ENCODE assay signal across 8 mouse cellular contexts in genomic region chr11:106673727-106674611, GRCm38 (mm10).
A peak's percentile ranks its signal among the peaks of the same experiment; 100 is the strongest.
DNase-seq lines count a peak whose midpoint lies in the region; ATAC-seq and TF ChIP-seq lines count a peak whose summit lies in the region.

No protein-coding gene starts in this region.

- H3K9ac ChIP-seq in liver, adult 2 months (ENCODE audit: low read depth, low read length) = no peak overlapping the region
- no peak overlapping the region for H3K9ac ChIP-seq in forebrain, embryonic 12.5 days
- no peak overlapping the region for H3K9ac ChIP-seq in limb, embryonic 12.5 days (replicated peaks)

- H3K4me1 ChIP-seq in liver, adult 2 months (ENCODE audit: control insufficient read depth, insufficient read depth, low read length) = peaks cover 30% of the 10 kb centered on the region
- peaks cover 32% of the 10 kb centered on the region for H3K4me1 ChIP-seq in forebrain, embryonic 12.5 days
- peaks cover 29% of the 10 kb centered on the region for H3K4me1 ChIP-seq in limb, embryonic 12.5 days (replicated peaks)
- peaks cover 36% of the 10 kb centered on the region for H3K4me1 ChIP-seq in small intestine, adult 2 months (ENCODE audit: control insufficient read depth, insufficient read depth, insufficient read length, low read length)

- H3K36me3 ChIP-seq in liver, adult 2 months (ENCODE audit: control insufficient read depth, insufficient read depth, low read length) = no peaks in the 10 kb centered on the region
- no peaks in the 10 kb centered on the region for H3K36me3 ChIP-seq in forebrain, embryonic 12.5 days (replicated peaks)
- no peaks in the 10 kb centered on the region for H3K36me3 ChIP-seq in limb, embryonic 12.5 days
- no peaks in the 10 kb centered on the region for H3K36me3 ChIP-seq in small intestine, adult 2 months (ENCODE audit: control insufficient read depth, insufficient read depth, low read length)

- no peaks in the 10 kb centered on the region for H3K27me3 ChIP-seq in liver, adult 2 months (ENCODE audit: control insufficient read depth, insufficient read depth, low read length)
- H3K27me3 ChIP-seq in forebrain, embryonic 12.5 days = no peaks in the 10 kb centered on the region
- H3K27me3 ChIP-seq in limb, embryonic 12.5 days = no peaks in the 10 kb centered on the region; the same call in 1 of the 2 replicates
- H3K27me3 ChIP-seq in small intestine, adult 2 months (ENCODE audit: control insufficient read depth, insufficient read depth, low read length) = no peaks in the 10 kb centered on the region

- no peak for TF ChIP-seq CTCF in liver, adult 2 months (IDR thresholded peaks at IDR 0.05; ENCODE audit: low read depth, low read length)
- TF ChIP-seq CTCF in small intestine, adult 2 months (IDR thresholded peaks at IDR 0.05; ENCODE audit: extremely low read depth, insufficient read length, insufficient replicate concordance, low read depth, low read length) = no peak

- peak overlapping the region; percentile 13; the same call in 1 of the 2 replicates for H3K4me2 ChIP-seq in forebrain, embryonic 12.5 days
- peak overlapping the region; percentile 39 for H3K4me2 ChIP-seq in limb, embryonic 12.5 days

- no peak; the same call in 1 of the 2 replicates for ATAC-seq in forebrain, embryonic 12.5 days (ENCODE audit: low FRiP score)
- no peak for ATAC-seq in limb, embryonic 12.5 days (ENCODE audit: insufficient number of reproducible peaks, insufficient read depth, low FRiP score, low TSS enrichment, low read depth)

- WGBS in liver, adult 2 months = 73% methylated on average over 8 of the region's 8 CpGs
- 68% methylated on average over 8 of the region's 8 CpGs for WGBS in forebrain, embryonic 12.5 days
- 63% methylated on average over 8 of the region's 8 CpGs for WGBS in limb, embryonic 12.5 days
- WGBS in small intestine, adult 2 months = 54% methylated on average over 8 of the region's 8 CpGs

- H3K79me2 ChIP-seq in liver, adult 2 months (ENCODE audit: control insufficient read depth, insufficient read depth, low read length) = no peaks in the 10 kb centered on the region

- DNase-seq in liver, adult 2 months (ENCODE audit: extremely low read depth, low read depth, low spot score) = no peak
- no peak for DNase-seq in liver
- DNase-seq in left cerebral cortex, adult 18-20 months (ENCODE audit: low spot score in 2 of 2) = no peak
- no peak for DNase-seq in cerebellum, postnatal 4 days (ENCODE audit: low spot score in 2 of 2)
- no peak for DNase-seq in Muller cell, postnatal 12 days (ENCODE audit: inconsistent ontology term)

- H3K4me3 ChIP-seq in liver, adult 2 months (ENCODE audit: insufficient read depth, low read depth, low read length) = no peak overlapping the region
- no peak overlapping the region for H3K4me3 ChIP-seq in forebrain, embryonic 12.5 days (replicated peaks)
- no peak overlapping the region for H3K4me3 ChIP-seq in limb, embryonic 12.5 days (replicated peaks)
- no peak overlapping the region for H3K4me3 ChIP-seq in small intestine, adult 2 months (ENCODE audit: low read depth, low read length)

- H3K27ac ChIP-seq in liver, adult 2 months (replicated peaks; ENCODE audit: insufficient read depth, low read depth, low read length) = peak overlapping the region; percentile 67
- peak overlapping the region; percentile 83 for H3K27ac ChIP-seq in forebrain, embryonic 12.5 days
- 0 out of 2 replicates have a peak overlapping the region, but pooled peaks have one; percentile 67 for H3K27ac ChIP-seq in limb, embryonic 12.5 days
- peak overlapping the region; percentile 57 for H3K27ac ChIP-seq in small intestine, adult 2 months (ENCODE audit: insufficient read depth, low read depth, low read length)

- no peaks in the 10 kb centered on the region for H3K9me3 ChIP-seq in forebrain, embryonic 12.5 days
- no peaks in the 10 kb centered on the region for H3K9me3 ChIP-seq in limb, embryonic 12.5 days

- TF ChIP-seq POLR2A in liver, adult 2 months (IDR thresholded peaks at IDR 0.05; ENCODE audit: extremely low read depth, insufficient read depth, low read length) = no peak
- TF ChIP-seq POLR2A in small intestine, adult 2 months (IDR thresholded peaks at IDR 0.05; ENCODE audit: low read depth, low read length) = no peak
